Mouse (Mus musculus): ENCODE measurements around the gene Gm20695. TPM values are rescaled to one million over a fixed set of nuclear protein-coding genes. Genes with fewer than 3 reads are reported as not detected.
"Not testable (repeated sequence)": the region's sequence is repeated elsewhere in the genome, so short reads cannot be mapped to it uniquely, and the experiment has no call there.

Gm20695 gene
- not detected in 2 replicates for polyA plus RNA-seq (2012; ENCODE audit: insufficient read depth, low replicate concordance)

- peak within 1 kb of the TSS; percentile 94 for H3K4me3 ChIP-seq (replicated peaks)
- peaks cover 66% of the 10 kb centered on the region for H3K4me1 ChIP-seq
- H3K27me3 ChIP-seq (replicated peaks) = no peaks in the 10 kb centered on the region
- H3K36me3 ChIP-seq (replicated peaks; ENCODE audit: low read length) = peaks cover 45% of the 10 kb centered on the region
- H3K9me3 ChIP-seq = no peaks in the 10 kb centered on the region
- TF ChIP-seq GATA1 (IDR thresholded peaks at IDR 0.05; ENCODE audit: borderline replicate concordance, low read length) (no peak), FLI1 (IDR thresholded peaks at IDR 0.05; ENCODE audit: low read length) (no peak)
Measured at GRCm38 (mm10) chr16:3884201-3885064, at the start of gene Gm20695, which contains the start of gene Zfp597. Gene Gm20695 (plus strand): TSS chr16:3884648. Gene Zfp597 (minus strand): TSS chr16:3884561.

- TF ChIP-seq FLI1 (IDR thresholded peaks at IDR 0.05; ENCODE audit: low read length) = no peak
- TF ChIP-seq GATA1 (IDR thresholded peaks at IDR 0.05; ENCODE audit: borderline replicate concordance, low read length) = no peak
- H3K27me3 ChIP-seq (replicated peaks) = peaks cover 16% of the 10 kb centered on the region
- H3K4me3 ChIP-seq (replicated peaks) = no peak overlapping the region
- H3K9me3 ChIP-seq = no peaks in the 10 kb centered on the region
- H3K4me1 ChIP-seq = peaks cover 18% of the 10 kb centered on the region
- H3K36me3 ChIP-seq (replicated peaks; ENCODE audit: low read length) = no peaks in the 10 kb centered on the region
Measured at GRCm38 (mm10) chr16:3835461-3835860, 49.0 kb upstream of the Gm20695 start.

GRCm38 (mm10) chr16:3839157-3839885, 45.1 kb upstream of the Gm20695 start:
- TF ChIP-seq FLI1 (IDR thresholded peaks at IDR 0.05; ENCODE audit: low read length) (no peak), GATA1 (IDR thresholded peaks at IDR 0.05; ENCODE audit: borderline replicate concordance, low read length) (no peak)
- Histone ChIP-seq H3K27me3 (replicated peaks) (peaks cover 16% of the 10 kb centered on the region), H3K9me3 (no peaks in the 10 kb centered on the region), H3K4me3 (replicated peaks) (no peak overlapping the region), H3K4me1 (peaks cover 37% of the 10 kb centered on the region), H3K36me3 (replicated peaks; ENCODE audit: low read length) (no peaks in the 10 kb centered on the region)

DNA sequence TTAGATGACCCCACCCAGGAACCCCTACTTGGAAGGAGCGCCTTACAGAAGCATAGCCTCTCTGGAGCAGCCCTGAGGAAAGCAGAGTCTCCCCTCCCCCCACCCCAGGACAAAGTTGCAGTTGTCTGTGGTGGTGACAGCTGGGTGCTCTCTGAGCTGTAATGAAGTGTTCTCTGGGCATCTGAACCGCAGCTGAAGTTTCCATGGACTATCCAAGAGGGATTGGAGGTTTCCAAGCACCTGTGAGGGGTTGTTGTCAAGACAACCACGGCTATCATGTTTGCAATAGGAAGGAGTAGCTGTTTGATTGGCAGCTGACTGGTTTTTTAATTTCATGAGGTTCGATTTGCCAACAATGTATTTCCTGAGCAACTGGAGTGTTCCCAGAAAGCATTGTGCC, 41.5 kb upstream of the Gm20695 start:
- no peaks in the 10 kb centered on the region for H3K36me3 ChIP-seq (replicated peaks; ENCODE audit: low read length)
- H3K27me3 ChIP-seq (replicated peaks) = peaks cover 7% of the 10 kb centered on the region
- TF ChIP-seq FLI1 (IDR thresholded peaks at IDR 0.05; ENCODE audit: low read length) (no peak), GATA1 (IDR thresholded peaks at IDR 0.05; ENCODE audit: borderline replicate concordance, low read length) (no peak)
- no peaks in the 10 kb centered on the region for H3K9me3 ChIP-seq
- no peak overlapping the region for H3K4me3 ChIP-seq (replicated peaks)
- H3K4me1 ChIP-seq = peaks cover 57% of the 10 kb centered on the region

- Histone ChIP-seq H3K4me3 (replicated peaks) (no peak overlapping the region), H3K4me1 (peaks cover 63% of the 10 kb centered on the region), H3K27me3 (replicated peaks) (peaks cover 4% of the 10 kb centered on the region), H3K36me3 (replicated peaks; ENCODE audit: low read length) (no peaks in the 10 kb centered on the region), H3K9me3 (no peaks in the 10 kb centered on the region)
- no peak for TF ChIP-seq FLI1 (IDR thresholded peaks at IDR 0.05; ENCODE audit: low read length)
- no peak for TF ChIP-seq GATA1 (IDR thresholded peaks at IDR 0.05; ENCODE audit: borderline replicate concordance, low read length)
Measured at GRCm38 (mm10) chr16:3843796-3844195, 40.7 kb upstream of the Gm20695 start.

- no peaks in the 10 kb centered on the region for H3K27me3 ChIP-seq (replicated peaks)
- TF ChIP-seq FLI1 (IDR thresholded peaks at IDR 0.05; ENCODE audit: low read length) (no peak), GATA1 (IDR thresholded peaks at IDR 0.05; ENCODE audit: borderline replicate concordance, low read length) (no peak)
- peaks cover 17% of the 10 kb centered on the region for H3K36me3 ChIP-seq (replicated peaks; ENCODE audit: low read length)
- peaks cover 75% of the 10 kb centered on the region for H3K4me1 ChIP-seq
- H3K9me3 ChIP-seq = no peaks in the 10 kb centered on the region
- H3K4me3 ChIP-seq (replicated peaks) = peak within 1 kb of the TSS; percentile 100
Measured at GRCm38 (mm10) chr16:3846711-3847518, 37.5 kb upstream of the Gm20695 start, which contains the start of gene Zfp174. Gene Zfp174 (plus strand): TSS chr16:3847268.

GRCm38 (mm10) chr16:3847871-3848270, 36.6 kb upstream of the Gm20695 start:
- no peaks in the 10 kb centered on the region for H3K27me3 ChIP-seq (replicated peaks)
- TF ChIP-seq FLI1 (IDR thresholded peaks at IDR 0.05; ENCODE audit: low read length) (no peak), GATA1 (IDR thresholded peaks at IDR 0.05; ENCODE audit: borderline replicate concordance, low read length) (no peak)
- peak overlapping the region; percentile 100 for H3K4me3 ChIP-seq (replicated peaks)
- H3K9me3 ChIP-seq = no peaks in the 10 kb centered on the region
- H3K4me1 ChIP-seq = peaks cover 72% of the 10 kb centered on the region
- H3K36me3 ChIP-seq (replicated peaks; ENCODE audit: low read length) = peaks cover 21% of the 10 kb centered on the region

DNA sequence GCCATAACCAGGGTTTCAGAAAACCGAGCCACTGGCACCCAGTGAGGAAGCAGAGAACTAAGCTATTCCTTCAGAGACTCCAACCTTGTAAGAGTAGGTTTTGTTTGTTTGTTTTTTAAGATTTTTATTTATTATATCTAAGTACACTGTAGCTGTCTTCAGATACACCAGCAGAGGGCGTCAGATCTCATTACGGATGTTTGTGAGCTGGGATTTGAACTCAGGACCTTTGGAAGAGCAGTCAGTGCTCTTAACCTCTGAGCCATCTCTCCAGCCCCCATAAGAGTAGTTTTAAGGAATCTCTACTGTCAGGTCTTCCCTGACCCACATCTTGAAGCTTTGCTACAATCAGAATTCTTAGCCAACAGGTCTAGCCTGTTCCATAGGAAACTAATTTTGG, 36.0 kb upstream of the Gm20695 start:
- Histone ChIP-seq H3K4me3 (replicated peaks) (peak overlapping the region; percentile 81), H3K9me3 (no peaks in the 10 kb centered on the region), H3K4me1 (peaks cover 71% of the 10 kb centered on the region), H3K36me3 (replicated peaks; ENCODE audit: low read length) (peaks cover 26% of the 10 kb centered on the region), H3K27me3 (replicated peaks) (no peaks in the 10 kb centered on the region)
- no peak for TF ChIP-seq GATA1 (IDR thresholded peaks at IDR 0.05; ENCODE audit: borderline replicate concordance, low read length)
- TF ChIP-seq FLI1 (IDR thresholded peaks at IDR 0.05; ENCODE audit: low read length) = no peak

DNA sequence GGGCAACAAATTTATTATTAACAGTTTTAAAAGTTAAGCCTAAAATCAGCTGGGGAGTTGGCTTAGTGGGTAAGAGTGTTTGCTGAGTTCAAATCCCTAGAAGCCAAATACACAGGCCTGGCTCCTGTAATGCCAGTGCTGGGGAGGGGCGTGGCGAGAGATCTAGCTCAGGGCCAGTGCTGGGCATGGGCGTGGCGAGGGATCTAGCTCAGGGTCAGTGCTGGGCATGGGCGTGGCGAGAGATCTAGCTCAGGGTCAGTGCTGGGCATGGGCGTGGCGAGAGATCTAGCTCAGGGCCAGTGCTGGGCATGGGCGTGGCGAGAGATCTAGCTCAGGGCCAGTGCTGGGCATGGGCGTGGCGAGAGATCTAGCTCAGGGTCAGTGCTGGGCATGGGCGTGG, 33.1 kb upstream of the Gm20695 start:
- not testable (repeated sequence) for H3K4me3 ChIP-seq (replicated peaks); H3K9me3 ChIP-seq; H3K27me3 ChIP-seq (replicated peaks)
- peaks cover 41% of the 10 kb centered on the region for H3K36me3 ChIP-seq (replicated peaks; ENCODE audit: low read length)
- H3K4me1 ChIP-seq = peaks cover 86% of the 10 kb centered on the region

All from megakaryocyte, embryonic 14.5 days (primary cell).